Mouse (Mus musculus): ENCODE data around the gene Gm20388.

Gm20388 gene

GRCm38 (mm10) chr8:122309272-122309671, 2398.6 kb downstream of the Gm20388 start:
- no peak for DNase-seq (ENCODE audit: extremely low read depth, insufficient read length, low spot score)

- no peak for DNase-seq (ENCODE audit: extremely low read depth, insufficient read length, low spot score)
Observed at GRCm38 (mm10) chr8:122311115-122311514, 2400.5 kb downstream of the Gm20388 start.

GRCm38 (mm10) chr8:122312553-122312952, 2401.9 kb downstream of the Gm20388 start:
- DNase-seq (ENCODE audit: extremely low read depth, insufficient read length, low spot score): no peak

GRCm38 (mm10) chr8:122313310-122313709, 2402.7 kb downstream of the Gm20388 start:
- no peak for DNase-seq (ENCODE audit: extremely low read depth, insufficient read length, low spot score)

GRCm38 (mm10) chr8:122314899-122315496, 2404.4 kb downstream of the Gm20388 start:
- DNase-seq (ENCODE audit: extremely low read depth, insufficient read length, low spot score): no peak

- no peak for DNase-seq (ENCODE audit: extremely low read depth, insufficient read length, low spot score)
Observed at GRCm38 (mm10) chr8:122316402-122316801, 2405.8 kb downstream of the Gm20388 start.

GRCm38 (mm10) chr8:122317918-122318475, 2407.4 kb downstream of the Gm20388 start:
- no peak for DNase-seq (ENCODE audit: extremely low read depth, insufficient read length, low spot score)

- no peak for DNase-seq (ENCODE audit: extremely low read depth, insufficient read length, low spot score)
Observed at GRCm38 (mm10) chr8:122319045-122319707, 2408.5 kb downstream of the Gm20388 start.

- DNase-seq (ENCODE audit: extremely low read depth, insufficient read length, low spot score): no peak
Observed at GRCm38 (mm10) chr8:122319708-122320075, 2409.1 kb downstream of the Gm20388 start.

- no peak for DNase-seq (ENCODE audit: extremely low read depth, insufficient read length, low spot score)
Observed at GRCm38 (mm10) chr8:122320541-122320940, 2409.9 kb downstream of the Gm20388 start.

- DNase-seq (ENCODE audit: extremely low read depth, insufficient read length, low spot score): no peak
Observed at GRCm38 (mm10) chr8:122321455-122321921, 2410.8 kb downstream of the Gm20388 start.

GRCm38 (mm10) chr8:122322126-122322525, 2411.5 kb downstream of the Gm20388 start:
- no peak for DNase-seq (ENCODE audit: extremely low read depth, insufficient read length, low spot score)

GRCm38 (mm10) chr8:122322792-122323191, 2412.2 kb downstream of the Gm20388 start:
- no peak for DNase-seq (ENCODE audit: extremely low read depth, insufficient read length, low spot score)

GRCm38 (mm10) chr8:122323951-122324402, 2413.3 kb downstream of the Gm20388 start:
- peak; percentile 36 for DNase-seq (ENCODE audit: extremely low read depth, insufficient read length, low spot score)

GRCm38 (mm10) chr8:122325196-122325595, 2414.6 kb downstream of the Gm20388 start:
- DNase-seq (ENCODE audit: extremely low read depth, insufficient read length, low spot score): no peak

GRCm38 (mm10) chr8:122326114-122326542, 2415.5 kb downstream of the Gm20388 start:
- no peak for DNase-seq (ENCODE audit: extremely low read depth, insufficient read length, low spot score)

- DNase-seq (ENCODE audit: extremely low read depth, insufficient read length, low spot score): no peak
Observed at GRCm38 (mm10) chr8:122329072-122329471, 2418.4 kb downstream of the Gm20388 start.

- DNase-seq (ENCODE audit: extremely low read depth, insufficient read length, low spot score): no peak
Observed at GRCm38 (mm10) chr8:122329553-122330239, 2419.1 kb downstream of the Gm20388 start.

- no peak for DNase-seq (ENCODE audit: extremely low read depth, insufficient read length, low spot score)
Observed at GRCm38 (mm10) chr8:122330446-122331133, 2419.9 kb downstream of the Gm20388 start.

- DNase-seq (ENCODE audit: extremely low read depth, insufficient read length, low spot score): no peak
Observed at GRCm38 (mm10) chr8:122331134-122331523, 2420.5 kb downstream of the Gm20388 start.

Measured in 3134 (cell line).